Mouse (Mus musculus): ENCODE measurements at regions not wholly inside any gene's neighbourhood (a gene's known extent, or its start where the extent isn't known, plus 50 kb on each side); places are given as distances from the start of the nearest gene placed in this dataset.

DNA sequence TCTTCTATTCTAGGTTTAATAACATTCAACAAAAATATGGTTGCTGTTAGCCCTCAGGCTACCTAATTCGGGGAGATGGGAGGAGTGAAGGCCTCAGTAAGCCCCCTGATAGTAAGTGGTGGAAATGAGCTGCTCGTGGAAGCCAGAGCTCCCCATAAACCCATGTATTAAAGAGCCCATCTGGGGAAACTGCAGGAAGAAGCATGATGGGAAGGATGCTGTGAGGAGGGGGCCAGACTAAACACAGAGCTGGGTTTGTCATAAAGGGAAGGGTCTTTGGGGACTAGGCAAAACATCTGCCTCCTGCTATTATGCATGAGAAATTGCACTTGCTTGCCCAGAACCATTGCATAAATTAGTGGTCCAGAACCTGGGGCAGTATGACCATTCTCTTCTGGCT lies 369.3 kb downstream of the Tns1 start:
- Histone ChIP-seq H3K79me2 (replicated peaks; ENCODE audit: control insufficient read depth, extremely low read depth, insufficient read depth, poor library complexity, severe bottlenecking) (no peaks in the 10 kb centered on the region), H3K27ac (ENCODE audit: insufficient read depth, low read depth) (no peak overlapping the region), H3K4me2 (ENCODE audit: insufficient read depth, low read depth, poor library complexity, severe bottlenecking) (no peak overlapping the region), H3K9ac (ENCODE audit: insufficient read depth, low read depth) (no peak overlapping the region), H3K36me3 (replicated peaks in 1 of 2; ENCODE audit: control insufficient read depth in 1 of 2, insufficient read depth in 1 of 2, low read length in 1 of 2) (no peaks in the 10 kb centered on the region), H3K4me1 (ENCODE audit: control insufficient read depth in 1 of 2, insufficient read depth in 2 of 2) (peaks cover 0 to 11% of the 10 kb centered on the region in 2 experiments; a peak in 2 of 4 replicates), H3K9me3 (replicated peaks; ENCODE audit: low read length) (no peaks in the 10 kb centered on the region), H3K27me3 (replicated peaks) (peaks cover 52% of the 10 kb centered on the region), H3K4me3 (replicated peaks in 1 of 3; ENCODE audit: low read depth in 2 of 3, low read length in 2 of 3, poor library complexity in 1 of 3) (no peak overlapping the region)
- DNase-seq (ENCODE audit: extremely low read depth) = no peak
- in situ Hi-C loops (cut with MboI; ENCODE audit: low pct_ligation_motif_present, low pct_unique_long_range_greater_than_20kb, low sequenced_read_pairs) = no loop called here
- TF ChIP-seq RCOR1 (conservative IDR thresholded peaks at IDR 0.05; ENCODE audit: low read depth, low read length) (no peak), GABPA (IDR thresholded peaks at IDR 0.05; ENCODE audit: insufficient replicate concordance, low read depth, low read length) (no peak), USF1 (IDR thresholded peaks at IDR 0.05; ENCODE audit: low read depth, low read length) (no peak), CHD2 (IDR thresholded peaks at IDR 0.05; ENCODE audit: low read length) (no peak), NELFE (IDR thresholded peaks at IDR 0.05; ENCODE audit: low read depth, low read length) (no peak), JUN (IDR thresholded peaks at IDR 0.05; ENCODE audit: insufficient read depth, low read depth, low read length) (no peak), TBP (conservative IDR thresholded peaks at IDR 0.05; ENCODE audit: low read depth, low read length) (no peak), UBTF (IDR thresholded peaks at IDR 0.05; ENCODE audit: low read depth, low read length) (no peak), EP300 (IDR thresholded peaks at IDR 0.05; ENCODE audit: low read length) (no peak), MXI1 (IDR thresholded peaks at IDR 0.05; ENCODE audit: low read depth, low read length) (no peak)
- dilution Hi-C loops (cut with MboI; ENCODE audit: extremely low pct_ligation_motif_present, extremely low pct_unique_long_range_greater_than_20kb, low sequenced_read_pairs) = no loop called here

DNA sequence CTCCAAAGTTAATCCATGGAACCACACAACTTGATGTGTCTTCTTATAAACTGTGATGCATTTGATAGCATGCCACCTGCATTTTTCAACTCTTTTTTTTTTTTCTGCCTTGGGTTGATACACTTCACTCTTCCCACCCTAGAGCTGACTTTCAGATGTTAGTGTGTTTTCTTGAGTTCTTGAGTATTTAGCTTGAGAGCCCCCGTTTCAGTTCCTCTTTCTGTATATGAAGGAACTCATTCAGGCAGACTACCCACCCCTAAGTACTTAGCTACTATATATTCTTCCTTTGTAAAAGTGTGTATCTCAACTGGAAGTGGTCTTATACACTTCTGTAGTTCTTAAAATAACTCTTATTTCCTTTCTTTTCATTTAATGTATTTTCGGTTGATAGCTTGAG lies 371.1 kb downstream of the Tns1 start:
- no peaks in the 10 kb centered on the region for H3K36me3 ChIP-seq (replicated peaks in 1 of 2; ENCODE audit: control insufficient read depth in 1 of 2, insufficient read depth in 1 of 2, low read length in 1 of 2)
- peak; percentile 54 for DNase-seq (ENCODE audit: extremely low read depth)
- H3K9ac ChIP-seq (ENCODE audit: insufficient read depth, low read depth) = no peak overlapping the region
- H3K4me1 ChIP-seq (ENCODE audit: control insufficient read depth in 1 of 2, insufficient read depth in 2 of 2) = peaks cover 0 to 11% of the 10 kb centered on the region in 2 experiments; a peak in 2 of 4 replicates
- H3K27me3 ChIP-seq (replicated peaks) = peaks cover 50% of the 10 kb centered on the region
- H3K4me2 ChIP-seq (ENCODE audit: insufficient read depth, low read depth, poor library complexity, severe bottlenecking) = no peak overlapping the region
- dilution Hi-C loops (cut with MboI; ENCODE audit: extremely low pct_ligation_motif_present, extremely low pct_unique_long_range_greater_than_20kb, low sequenced_read_pairs) (no loop called here), in situ Hi-C loops (cut with MboI; ENCODE audit: low pct_ligation_motif_present, low pct_unique_long_range_greater_than_20kb, low sequenced_read_pairs) (no loop called here)
- no peaks in the 10 kb centered on the region for H3K9me3 ChIP-seq (replicated peaks; ENCODE audit: low read length)
- no peaks in the 10 kb centered on the region for H3K79me2 ChIP-seq (replicated peaks; ENCODE audit: control insufficient read depth, extremely low read depth, insufficient read depth, poor library complexity, severe bottlenecking)
- no peak overlapping the region for H3K4me3 ChIP-seq (replicated peaks in 1 of 3; ENCODE audit: low read depth in 2 of 3, low read length in 2 of 3, poor library complexity in 1 of 3)
- no peak overlapping the region for H3K27ac ChIP-seq (ENCODE audit: insufficient read depth, low read depth)
- TF ChIP-seq NRF1 (IDR thresholded peaks at IDR 0.05; ENCODE audit: low read depth, low read length) = no peak
- TF ChIP-seq CHD1 (IDR thresholded peaks at IDR 0.05; ENCODE audit: low read depth, low read length) = no peak
- no peak for TF ChIP-seq UBTF (IDR thresholded peaks at IDR 0.05; ENCODE audit: low read depth, low read length)
- no peak for TF ChIP-seq POLR2A (IDR thresholded peaks at IDR 0.05; ENCODE audit: low read depth, low read length)
- no peak for TF ChIP-seq TCF12 (IDR thresholded peaks at IDR 0.05; ENCODE audit: low read depth, low read length)
- peak; percentile 85 for TF ChIP-seq EP300 (IDR thresholded peaks at IDR 0.05; ENCODE audit: low read length)
- no peak for TF ChIP-seq KAT2A (IDR thresholded peaks at IDR 0.05; ENCODE audit: insufficient replicate concordance, low read length)
- TF ChIP-seq CHD2 (IDR thresholded peaks at IDR 0.05; ENCODE audit: low read length) = no peak
- TF ChIP-seq ZNF384 (IDR thresholded peaks at IDR 0.05; ENCODE audit: low read depth, low read length) = peak; percentile 81
- no peak for TF ChIP-seq SMC3 (IDR thresholded peaks at IDR 0.05; ENCODE audit: low read depth, low read length)
- no peak for TF ChIP-seq NELFE (IDR thresholded peaks at IDR 0.05; ENCODE audit: low read depth, low read length)
- TF ChIP-seq JUN (IDR thresholded peaks at IDR 0.05; ENCODE audit: insufficient read depth, low read depth, low read length) = no peak
- TF ChIP-seq MEF2A (IDR thresholded peaks at IDR 0.05; ENCODE audit: borderline replicate concordance, low read depth, low read length) = no peak
- TF ChIP-seq ELF1 (IDR thresholded peaks at IDR 0.05; ENCODE audit: low read depth, low read length) = no peak
- no peak for TF ChIP-seq TBP (conservative IDR thresholded peaks at IDR 0.05; ENCODE audit: low read depth, low read length)
- peak; percentile 92 for TF ChIP-seq IRF4 (IDR thresholded peaks at IDR 0.05; ENCODE audit: low read depth, low read length)
- no peak for TF ChIP-seq POLR2AphosphoS2 (IDR thresholded peaks at IDR 0.05; ENCODE audit: low read depth, low read length)
